Mouse (Mus musculus) ES-Bruce4 (cell line): ENCODE data around the gene Dlx5.

Source experiments
- CTCF ChIP-seq: IDR thresholded peaks from one replicate; pipeline ENCODE4 v1.8.1; 2011; ENCODE audit warnings: low read depth, low read length
- POLR2A ChIP-seq: IDR thresholded peaks from one replicate; pipeline ENCODE4 v1.8.1; 2011; ENCODE audit warnings: low read length; ENCODE audit not compliant: insufficient read depth

DNA sequence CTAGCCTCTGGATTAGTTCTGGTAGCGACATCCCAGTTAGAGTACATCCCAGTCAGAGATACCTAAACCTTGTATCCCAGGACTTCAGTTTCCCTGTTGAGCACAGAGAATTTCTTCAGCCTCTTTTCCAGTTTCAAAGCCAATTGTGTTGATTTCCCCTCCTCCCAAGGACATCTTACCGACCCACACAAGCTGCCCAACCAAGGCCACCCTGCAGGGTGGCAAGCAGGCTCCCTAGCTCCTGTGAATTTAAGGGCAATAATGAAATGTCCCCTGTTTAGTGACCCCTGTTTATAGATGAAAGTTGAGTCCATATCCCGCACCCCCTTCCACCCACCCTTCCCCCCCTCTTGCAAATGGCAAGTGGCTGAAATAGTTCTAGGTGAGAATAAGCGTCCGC, 9.0 kb downstream of the Dlx5 start:
- TF ChIP-seq CTCF (no peak), POLR2A (no peak)
